Mouse (Mus musculus) liver, postnatal 0 days (tissue): ENCODE measurements around the gene Cpsf4l. TPM values are rescaled to one million over a fixed set of nuclear protein-coding genes. Genes with fewer than 3 reads are reported as not detected.

ENCODE experiments used
- ATAC-seq: fragments of 200-750 bp; cut with Nextera tagmentation; 2 replicates; pipeline ENCODE4 v1.8.0; 2017; ENCODE audit warnings: mild to moderate bottlenecking, moderate library complexity
- DNase-seq: peaks from one replicate; pipeline ENCODE4 v3.0.0-alpha.2; 2016
- H3K27ac ChIP-seq: fragments of 300-500 bp; sonication (generic); 2 replicates; pipeline ENCODE4 v1.5.1; 2014; ENCODE audit warnings: antibody characterized with exemption, moderate library complexity, mild to moderate bottlenecking, low read depth
- H3K27me3 ChIP-seq: fragments of 300-500 bp; sonication (generic); 2 replicates; pipeline ENCODE4 v1.6.1; 2014; ENCODE audit warnings: low read length, control low read depth, mixed read lengths; ENCODE audit not compliant: insufficient read depth
- H3K36me3 ChIP-seq: fragments of 300-500 bp; sonication (generic); replicated peaks from 2 replicates; pipeline ENCODE4 v1.6.1; 2014; ENCODE audit warnings: mild to moderate bottlenecking, control low read depth, low read length, moderate library complexity, mixed read lengths; ENCODE audit not compliant: insufficient read depth
- H3K4me1 ChIP-seq: fragments of 300-500 bp; sonication (generic); 2 replicates; pipeline ENCODE4 v1.6.1; 2014; ENCODE audit warnings: antibody characterized with exemption, mild to moderate bottlenecking, control low read depth; ENCODE audit not compliant: insufficient read depth
- H3K4me2 ChIP-seq: fragments of 300-500 bp; sonication (generic); 2 replicates; pipeline ENCODE4 v1.6.1; 2014; ENCODE audit warnings: low read depth, mild to moderate bottlenecking, low read length, moderate library complexity, mixed read lengths
- H3K4me3 ChIP-seq: fragments of 300-500 bp; sonication (generic); 2 replicates; pipeline ENCODE4 v1.5.1; 2014; ENCODE audit warnings: low read depth, low read length
- H3K9ac ChIP-seq: fragments of 300-500 bp; sonication (generic); replicated peaks from 2 replicates; pipeline ENCODE4 v1.6.1; 2014; ENCODE audit warnings: mild to moderate bottlenecking, moderate library complexity
- H3K9me3 ChIP-seq: fragments of 300-500 bp; sonication (generic); 2 replicates; pipeline ENCODE4 v1.6.1; 2016; ENCODE audit warnings: mild to moderate bottlenecking, control low read depth, low read length, mixed read lengths
- CTCF ChIP-seq: sonication (generic); IDR thresholded peaks from 2 replicates; pipeline ENCODE4 v1.5.1; 2016; ENCODE audit warnings: antibody characterized with exemption, low read depth
- EP300 ChIP-seq: IDR thresholded peaks from 2 replicates; pipeline ENCODE4 v1.6.1; 2016; ENCODE audit warnings: antibody characterized with exemption, low read depth, mild to moderate bottlenecking
- WGBS: fragments of 180-500 bp; shearing (Covaris S2); extraction: QIAGEN DNeasy Blood & Tissue Kit; methylation state at CpG from one replicate; pipeline ENCODE4 v1.1.7; 2014; ENCODE audit not compliant: insufficient replicate concordance; 5-methylcytosine and 5-hydroxymethylcytosine counted together
- polyA plus RNA-seq: library from polyadenylated mRNA; unstranded; fragments of >200 nt; fragmentation: Nextera tagmentation; extraction: Ambion mirVana; gene quantifications from 2 replicates; pipeline ENCODE4 v1.2.1, GENCODE M21; 2015

The Cpsf4l gene
- polyA plus RNA-seq, 1 experiment from 2014 or later = 0.46 TPM

DNA sequence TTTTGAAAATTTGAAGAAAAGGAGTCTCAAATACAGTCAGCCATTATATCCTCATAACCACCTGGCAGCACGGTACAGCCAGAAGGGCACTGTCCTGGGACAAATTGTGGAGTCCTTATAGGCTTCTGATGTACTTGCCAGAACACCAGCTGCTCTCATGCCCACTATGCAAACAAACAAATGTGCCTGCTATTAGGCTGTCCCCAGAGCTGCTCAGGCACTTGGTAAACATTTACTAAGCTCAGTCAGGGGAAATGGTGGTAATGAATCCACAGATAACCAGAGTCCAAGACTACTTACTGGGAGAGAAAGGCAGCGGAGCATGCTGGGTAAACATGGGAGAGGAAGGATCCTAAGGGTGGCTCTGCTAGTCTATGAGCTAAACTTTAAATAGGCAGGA is 42.7 kb downstream of the Cpsf4l start:
- H3K36me3 ChIP-seq = peaks cover 41% of the 10 kb centered on the region
- TF ChIP-seq EP300 (no peak), CTCF (no peak)
- H3K9me3 ChIP-seq = no peaks in the 10 kb centered on the region
- peaks cover 28% of the 10 kb centered on the region for H3K4me1 ChIP-seq
- DNase-seq (no peak), ATAC-seq (peak; percentile 47; the same call in 1 of the 2 replicates)
- H3K4me2 ChIP-seq = 0 out of 2 replicates have a peak overlapping the region, but pooled peaks have one; percentile 5
- H3K9ac ChIP-seq = no peak overlapping the region
- H3K4me3 ChIP-seq = no peak overlapping the region
- H3K27ac ChIP-seq = peak overlapping the region; percentile 36
- no peaks in the 10 kb centered on the region for H3K27me3 ChIP-seq
- 64% methylated on average over 2 of the region's 2 CpGs for WGBS

- Histone ChIP-seq H3K27me3 (no peaks in the 10 kb centered on the region), H3K4me1 (peaks cover 28% of the 10 kb centered on the region), H3K4me3 (no peak overlapping the region), H3K27ac (peak overlapping the region; percentile 36; the same call in 1 of the 2 replicates), H3K36me3 (peaks cover 45% of the 10 kb centered on the region), H3K9ac (no peak overlapping the region), H3K4me2 (peak overlapping the region; percentile 5; the same call in 1 of the 2 replicates), H3K9me3 (no peaks in the 10 kb centered on the region)
- peak; percentile 38 for DNase-seq
- TF ChIP-seq CTCF (no peak), EP300 (no peak)
- 41% methylated on average over 10 of the region's 10 CpGs for WGBS
- peak; percentile 35; the same call in 1 of the 2 replicates for ATAC-seq
Observed at GRCm38 (mm10) chr11:113666648-113667047, 43.2 kb downstream of the Cpsf4l start.

DNA sequence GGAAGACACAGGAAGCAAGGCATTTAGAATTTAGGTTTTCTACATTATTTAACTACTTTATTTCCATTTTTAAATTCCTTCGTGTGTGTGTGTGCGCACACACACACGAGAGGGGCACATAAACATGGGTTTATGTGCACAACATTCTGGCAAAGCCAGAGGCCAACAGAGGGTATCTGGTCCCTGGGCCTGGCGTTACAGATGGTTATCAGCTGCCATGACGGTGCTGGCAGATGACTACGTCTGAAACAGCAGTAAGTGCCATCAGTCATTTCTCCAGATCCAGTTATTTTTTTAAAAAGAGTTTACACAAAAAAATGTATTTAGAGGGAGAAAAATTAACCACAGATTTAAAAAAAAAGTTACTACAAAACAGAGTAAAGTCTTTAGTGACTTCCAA is 43.6 kb downstream of the Cpsf4l start:
- Histone ChIP-seq H3K27me3 (no peaks in the 10 kb centered on the region), H3K4me1 (peaks cover 28% of the 10 kb centered on the region), H3K36me3 (peaks cover 45% of the 10 kb centered on the region), H3K27ac (no peak overlapping the region), H3K9me3 (no peaks in the 10 kb centered on the region), H3K4me3 (no peak overlapping the region), H3K9ac (no peak overlapping the region), H3K4me2 (peak overlapping the region; percentile 5; the same call in 1 of the 2 replicates)
- DNase-seq = no peak
- ATAC-seq = peak; percentile 43
- WGBS = 50% methylated on average over 6 of the region's 6 CpGs
- TF ChIP-seq EP300 = peak; percentile 29; the same call in 1 of the 2 replicates
- no peak for TF ChIP-seq CTCF

- Histone ChIP-seq H3K9ac (no peak overlapping the region), H3K9me3 (no peaks in the 10 kb centered on the region), H3K36me3 (peaks cover 54% of the 10 kb centered on the region), H3K27me3 (no peaks in the 10 kb centered on the region), H3K4me1 (peaks cover 20% of the 10 kb centered on the region), H3K4me2 (no peak overlapping the region), H3K27ac (no peak overlapping the region), H3K4me3 (no peak overlapping the region)
- ATAC-seq (no peak), DNase-seq (no peak)
- TF ChIP-seq CTCF (no peak), EP300 (no peak)
- 85% methylated on average over 2 of the region's 2 CpGs for WGBS
Observed at GRCm38 (mm10) chr11:113664279-113664678, 45.5 kb downstream of the Cpsf4l start.

GRCm38 (mm10) chr11:113661835-113662351 is 47.9 kb downstream of the Cpsf4l start:
- Histone ChIP-seq H3K9me3 (no peaks in the 10 kb centered on the region), H3K36me3 (peaks cover 70% of the 10 kb centered on the region), H3K4me2 (no peak overlapping the region), H3K4me1 (peaks cover 4% of the 10 kb centered on the region), H3K27me3 (no peaks in the 10 kb centered on the region), H3K4me3 (no peak overlapping the region), H3K27ac (no peak overlapping the region), H3K9ac (no peak overlapping the region)
- 88% methylated on average over 18 of the region's 18 CpGs for WGBS
- DNase-seq (no peak), ATAC-seq (no peak)
- TF ChIP-seq EP300 (no peak), CTCF (no peak)

GRCm38 (mm10) chr11:113660940-113661339 is 48.9 kb downstream of the Cpsf4l start:
- no peak for TF ChIP-seq EP300
- no peak for TF ChIP-seq CTCF
- 81% methylated on average over 11 of the region's 11 CpGs for WGBS
- Histone ChIP-seq H3K9ac (no peak overlapping the region), H3K9me3 (no peaks in the 10 kb centered on the region), H3K27ac (no peak overlapping the region), H3K27me3 (no peaks in the 10 kb centered on the region), H3K36me3 (peaks cover 80% of the 10 kb centered on the region), H3K4me3 (no peak overlapping the region), H3K4me2 (no peak overlapping the region), H3K4me1 (no peaks in the 10 kb centered on the region)
- ATAC-seq (no peak), DNase-seq (no peak)
